Mouse (Mus musculus): ENCODE results near the gene Gm49352. TPM values are rescaled to one million over a fixed set of nuclear protein-coding genes. Genes with fewer than 3 reads are reported as not detected.

Gm49352 gene
- total RNA-seq (2023), result not detected in 4 replicates

DNA sequence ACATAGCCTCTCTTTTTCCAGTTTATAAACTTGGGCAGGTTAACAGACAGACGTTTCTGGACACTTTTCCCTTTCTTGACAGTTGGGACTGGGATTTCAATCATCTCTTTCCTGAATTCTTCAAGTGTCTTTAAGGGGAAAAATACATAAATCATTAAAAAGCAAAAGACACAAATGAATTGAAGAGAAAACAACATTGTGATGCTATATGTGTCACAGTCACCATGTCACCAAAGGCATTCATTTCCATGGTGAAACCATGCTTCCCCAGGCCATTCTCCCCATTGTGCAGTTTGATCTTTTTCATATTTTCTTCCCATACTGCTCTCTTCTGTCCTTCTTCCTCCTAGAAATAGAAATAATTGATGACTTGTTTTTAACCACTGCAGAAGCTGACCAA, at the start of gene Gm49352:
Gm49352 (minus strand) TSS at position 101 of the 400 bp plus-strand sequence.

DNA sequence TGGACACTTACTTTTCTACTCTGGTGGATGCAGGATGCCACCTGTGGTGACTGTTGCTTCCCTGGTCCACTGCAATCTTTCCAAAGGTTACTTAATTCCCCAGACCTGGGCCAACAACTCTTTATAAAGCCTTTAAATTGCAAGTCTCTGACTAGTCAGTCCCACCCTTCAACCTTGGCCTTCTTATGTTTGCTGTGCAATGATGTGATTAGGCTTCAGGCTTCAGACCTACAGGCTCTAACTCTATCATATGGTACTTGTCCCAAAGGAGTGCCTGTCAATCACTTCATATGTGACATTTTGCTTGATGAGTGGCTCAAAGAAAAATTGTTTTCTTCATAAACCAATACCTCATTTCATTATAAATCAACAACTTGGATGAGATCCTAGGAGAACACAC, 2.1 kb upstream of the Gm49352 start, which contains the start of gene Cts3:
Cts3 (minus strand) TSS at position 101 of the 400 bp plus-strand sequence.

DNA sequence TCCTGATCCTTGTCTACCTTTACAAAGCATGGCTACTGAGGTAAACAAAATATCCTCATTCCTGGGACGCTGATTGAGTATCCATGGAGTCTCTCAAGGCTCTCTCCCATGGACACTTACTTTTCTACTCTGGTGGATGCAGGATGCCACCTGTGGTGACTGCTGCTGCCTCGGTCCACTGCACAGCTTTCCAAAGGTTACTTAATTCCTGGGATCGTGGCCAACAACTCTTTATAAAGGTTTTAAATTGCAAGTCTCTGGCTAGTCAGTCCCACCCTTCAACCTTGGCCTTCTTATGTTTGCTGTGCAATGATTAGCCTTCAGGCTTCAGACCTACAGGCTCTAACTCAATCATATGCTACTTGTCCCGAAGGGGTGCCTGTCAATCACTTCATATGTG, 26.3 kb downstream of the Gm49352 start, which contains the start of gene Ctsm:
Ctsm (minus strand) TSS at position 209 of the 400 bp plus-strand sequence.

Other genes starting within 250 kb of the Gm49352 start
- not detected in 4 replicates for gene Cts7, start 210.0 kb downstream of the Gm49352 start, total RNA-seq (2023)
- not detected in 4 replicates for gene Ctsm, start 26.3 kb downstream of the Gm49352 start, total RNA-seq (2023)
- not detected in 4 replicates for gene Cts3, start 2.0 kb upstream of the Gm49352 start, total RNA-seq (2023)

All from B cell, adult 62 days (primary cell).